Mouse (Mus musculus): ENCODE measurements at regions not wholly inside any gene's neighbourhood (a gene's known extent, or its start where the extent isn't known, plus 50 kb on each side); places are given as distances from the start of the nearest gene placed in this dataset.
"Not testable (repeated sequence)": the region's sequence is repeated elsewhere in the genome, so short reads cannot be mapped to it uniquely, and the experiment has no call there.

DNA sequence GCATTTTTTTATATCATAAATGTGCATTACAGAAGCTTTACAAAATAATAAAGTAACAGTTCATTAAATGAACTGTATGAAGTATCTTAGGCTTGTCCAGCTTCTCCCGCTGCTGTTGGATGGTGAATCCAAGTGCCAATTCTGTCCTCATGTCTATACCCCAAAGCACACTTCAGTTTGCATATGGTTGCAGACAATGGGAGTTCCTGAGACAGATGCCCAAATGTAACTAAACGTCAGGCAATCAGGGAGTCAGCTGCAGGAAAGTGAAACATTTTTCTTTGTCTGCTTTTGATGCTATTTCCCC lies 859.4 kb upstream of the Mms22l start:
- Histone ChIP-seq H3K4me1 (peaks cover 13% of the 10 kb centered on the region), H3K4me3 (no peak overlapping the region), H3K4me2 (replicated peaks) (no peak overlapping the region), H3K27me3 (no peaks in the 10 kb centered on the region), H3K9me3 (no peaks in the 10 kb centered on the region), H3K27ac (replicated peaks) (peak overlapping the region; percentile 87), H3K9ac (replicated peaks) (no peak overlapping the region), H3K36me3 (no peaks in the 10 kb centered on the region)
- 26% methylated on average over 2 of the region's 2 CpGs for WGBS
- ATAC-seq (replicated peaks) = peak; percentile 59

GRCm38 (mm10) chr4:23656671-23657070 lies 839.6 kb upstream of the Mms22l start:
- H3K4me1 ChIP-seq; H3K9me3 ChIP-seq; H3K27ac ChIP-seq (replicated peaks); ATAC-seq (replicated peaks); H3K9ac ChIP-seq (replicated peaks); H3K4me3 ChIP-seq; H3K4me2 ChIP-seq (replicated peaks); H3K27me3 ChIP-seq; H3K36me3 ChIP-seq: not testable (repeated sequence)
- WGBS = 78% methylated on average over 5 of the region's 5 CpGs

DNA sequence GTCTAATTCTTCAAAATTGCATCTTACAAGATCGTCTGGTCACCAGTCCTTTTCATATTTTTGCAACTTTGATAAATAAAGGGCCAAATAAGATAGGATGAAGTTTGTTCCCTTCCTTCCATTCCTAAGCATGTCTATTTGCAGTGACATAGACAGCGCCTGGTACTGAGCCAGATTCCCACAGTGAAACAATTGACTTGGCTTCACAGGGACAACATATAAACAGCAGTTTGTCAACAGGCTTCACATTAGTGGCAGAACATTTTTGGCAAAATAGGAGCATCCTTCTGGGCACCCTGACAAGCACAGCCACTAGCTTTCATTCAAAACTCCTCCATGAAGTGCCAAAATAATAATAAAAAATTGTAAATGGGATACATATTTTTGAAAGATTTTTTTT lies 827.4 kb upstream of the Mms22l start:
- no peaks in the 10 kb centered on the region for H3K27me3 ChIP-seq
- no peaks in the 10 kb centered on the region for H3K9me3 ChIP-seq
- no peaks in the 10 kb centered on the region for H3K36me3 ChIP-seq
- no peak overlapping the region for H3K9ac ChIP-seq (replicated peaks)
- no peak overlapping the region for H3K27ac ChIP-seq (replicated peaks)
- H3K4me2 ChIP-seq (replicated peaks) = no peak overlapping the region
- H3K4me3 ChIP-seq = no peak overlapping the region
- 87% methylated on average over 2 of the region's 2 CpGs for WGBS
- no peak for ATAC-seq (replicated peaks)
- no peaks in the 10 kb centered on the region for H3K4me1 ChIP-seq

DNA sequence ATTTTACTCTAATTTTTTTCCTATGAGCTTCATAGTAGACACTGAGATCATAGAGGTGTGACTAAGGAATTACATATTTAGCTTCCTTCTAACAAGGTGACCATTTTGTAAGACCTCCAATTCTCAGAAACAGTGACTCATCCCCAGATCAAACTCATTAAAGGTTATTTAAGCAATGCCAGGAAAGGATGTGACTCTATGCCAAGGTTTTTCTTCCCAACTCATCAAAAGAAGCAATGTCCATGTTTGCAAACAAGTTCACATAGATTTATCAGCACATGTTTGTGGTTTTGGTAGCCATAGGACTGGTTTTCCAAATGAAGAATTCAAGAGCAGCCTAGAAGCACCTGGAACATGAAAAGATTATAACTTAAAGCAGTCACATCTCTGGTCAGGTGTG lies 792.6 kb upstream of the Mms22l start:
- H3K27ac ChIP-seq (replicated peaks) = no peak overlapping the region
- H3K36me3 ChIP-seq = no peaks in the 10 kb centered on the region
- no peak overlapping the region for H3K4me2 ChIP-seq (replicated peaks)
- no peaks in the 10 kb centered on the region for H3K4me1 ChIP-seq
- no peak for ATAC-seq (replicated peaks)
- H3K27me3 ChIP-seq = no peaks in the 10 kb centered on the region
- H3K4me3 ChIP-seq = no peak overlapping the region
- no peaks in the 10 kb centered on the region for H3K9me3 ChIP-seq
- no peak overlapping the region for H3K9ac ChIP-seq (replicated peaks)

GRCm38 (mm10) chr4:23710716-23711115 lies 785.5 kb upstream of the Mms22l start:
- Histone ChIP-seq H3K36me3 (no peaks in the 10 kb centered on the region), H3K9me3 (no peaks in the 10 kb centered on the region), H3K4me3 (no peak overlapping the region), H3K27me3 (no peaks in the 10 kb centered on the region), H3K9ac (replicated peaks) (no peak overlapping the region), H3K4me1 (no peaks in the 10 kb centered on the region), H3K4me2 (replicated peaks) (no peak overlapping the region), H3K27ac (replicated peaks) (no peak overlapping the region)
- WGBS = 91% methylated on average over 2 of the region's 2 CpGs
- no peak for ATAC-seq (replicated peaks)

DNA sequence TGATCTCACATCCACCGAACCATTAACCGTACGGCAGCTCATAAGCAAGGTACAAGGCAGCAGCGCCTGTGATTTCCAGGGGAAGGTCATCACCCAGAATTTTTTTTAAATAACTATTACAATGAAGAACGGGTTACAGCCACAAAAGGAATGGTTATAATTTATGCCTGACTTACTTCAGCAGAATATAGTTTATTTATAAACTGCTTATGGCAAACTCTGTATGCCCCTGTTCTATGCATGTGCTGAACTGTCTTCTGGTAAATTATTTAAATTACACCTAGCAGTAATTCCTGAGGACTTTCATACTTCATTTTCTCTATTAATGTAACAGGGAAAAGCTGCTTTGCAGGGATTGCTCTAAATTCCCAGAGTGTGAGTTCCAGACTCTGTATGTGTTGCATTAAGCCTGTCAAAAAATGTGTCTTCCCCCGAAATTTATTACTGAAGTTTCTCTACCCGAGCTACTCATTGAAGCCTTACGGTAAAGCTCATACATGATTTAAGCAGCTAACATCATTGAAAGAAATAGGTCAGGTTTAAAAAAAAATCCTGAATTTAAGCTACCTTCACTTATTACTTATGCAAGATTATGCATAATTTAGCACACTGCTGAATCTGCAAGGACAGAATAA lies 782.4 kb upstream of the Mms22l start:
- no peak for ATAC-seq (replicated peaks)
- 89% methylated on average over 8 of the region's 8 CpGs for WGBS
- no peak overlapping the region for H3K9ac ChIP-seq (replicated peaks)

GRCm38 (mm10) chr4:23727846-23728245 lies 768.4 kb upstream of the Mms22l start:
- H3K4me2 ChIP-seq (replicated peaks) = no peak overlapping the region
- 0 out of 2 replicates have a peak, but pooled peaks cover 10% of the 10 kb centered on the region for H3K4me1 ChIP-seq
- WGBS = 25% methylated on average over 2 of the region's 2 CpGs
- no peak for ATAC-seq (replicated peaks)
- no peak overlapping the region for H3K27ac ChIP-seq (replicated peaks)
- no peak overlapping the region for H3K4me3 ChIP-seq
- no peaks in the 10 kb centered on the region for H3K36me3 ChIP-seq
- H3K27me3 ChIP-seq = no peaks in the 10 kb centered on the region
- no peak overlapping the region for H3K9ac ChIP-seq (replicated peaks)
- H3K9me3 ChIP-seq = no peaks in the 10 kb centered on the region

More for the DNA sequence above, 782.4 kb upstream of the Mms22l start:
- H3K4me3 ChIP-seq = no peak overlapping the region
- no peaks in the 10 kb centered on the region for H3K9me3 ChIP-seq
- no peak overlapping the region for H3K27ac ChIP-seq (replicated peaks)
- no peak overlapping the region for H3K4me2 ChIP-seq (replicated peaks)
- no peaks in the 10 kb centered on the region for H3K4me1 ChIP-seq
- H3K27me3 ChIP-seq = no peaks in the 10 kb centered on the region
- no peaks in the 10 kb centered on the region for H3K36me3 ChIP-seq

- H3K9me3 ChIP-seq = no peaks in the 10 kb centered on the region
- H3K4me1 ChIP-seq = 0 out of 2 replicates have a peak, but pooled peaks cover 10% of the 10 kb centered on the region
- no peak overlapping the region for H3K9ac ChIP-seq (replicated peaks)
- ATAC-seq (replicated peaks) = no peak
- WGBS = 51% methylated on average over 4 of the region's 4 CpGs
- H3K27ac ChIP-seq (replicated peaks) = no peak overlapping the region
- H3K4me2 ChIP-seq (replicated peaks) = no peak overlapping the region
- H3K27me3 ChIP-seq = no peaks in the 10 kb centered on the region
- no peak overlapping the region for H3K4me3 ChIP-seq
- no peaks in the 10 kb centered on the region for H3K36me3 ChIP-seq
Measured at GRCm38 (mm10) chr4:23732471-23732870, 763.8 kb upstream of the Mms22l start.

DNA sequence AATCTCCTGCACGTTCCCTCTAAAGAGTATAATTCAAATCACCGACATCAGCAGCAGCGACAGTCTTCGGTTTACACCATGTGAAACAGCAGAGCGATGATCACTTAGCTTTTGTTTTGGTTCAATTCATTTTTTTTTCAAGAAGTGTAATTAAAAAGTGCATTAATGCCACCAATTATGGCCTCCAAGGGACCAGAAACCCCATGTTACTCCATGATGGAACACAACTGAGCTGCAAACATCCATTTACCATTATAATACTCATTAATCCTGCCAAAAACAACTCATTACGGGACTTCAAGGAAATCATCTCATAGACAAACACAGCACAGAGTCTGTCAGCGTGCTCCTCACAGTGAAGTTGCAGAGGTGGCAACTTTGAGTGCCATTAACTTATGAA lies 752.2 kb upstream of the Mms22l start:
- H3K4me1 ChIP-seq = peaks cover 5% of the 10 kb centered on the region
- ATAC-seq (replicated peaks) = no peak
- H3K27me3 ChIP-seq = no peaks in the 10 kb centered on the region
- no peaks in the 10 kb centered on the region for H3K36me3 ChIP-seq
- 31% methylated on average over 7 of the region's 7 CpGs for WGBS
- H3K4me2 ChIP-seq (replicated peaks) = no peak overlapping the region
- no peak overlapping the region for H3K4me3 ChIP-seq
- no peak overlapping the region for H3K27ac ChIP-seq (replicated peaks)
- H3K9ac ChIP-seq (replicated peaks) = no peak overlapping the region
- H3K9me3 ChIP-seq = no peaks in the 10 kb centered on the region

DNA sequence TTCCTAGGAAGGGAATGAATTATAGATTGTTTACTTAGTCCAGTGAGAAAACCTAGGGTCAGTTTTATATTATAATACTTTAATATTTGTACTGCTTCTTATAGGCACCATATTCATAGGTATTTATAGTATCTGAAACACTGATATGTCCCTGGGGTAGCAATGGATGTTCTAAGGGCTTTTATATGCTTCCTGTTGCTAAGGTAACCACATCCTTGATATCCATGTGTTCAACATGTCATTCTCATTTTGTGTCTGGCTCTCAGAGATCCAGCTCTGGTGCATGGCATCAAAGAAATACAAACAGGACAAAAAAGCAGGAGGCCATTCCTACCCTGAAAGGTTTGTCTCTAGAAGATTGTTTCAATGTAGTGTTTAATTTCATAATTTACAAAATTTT lies 738.2 kb upstream of the Mms22l start:
- Histone ChIP-seq H3K9me3 (no peaks in the 10 kb centered on the region), H3K27ac (replicated peaks) (no peak overlapping the region), H3K36me3 (no peaks in the 10 kb centered on the region), H3K4me2 (replicated peaks) (no peak overlapping the region), H3K4me3 (no peak overlapping the region), H3K27me3 (no peaks in the 10 kb centered on the region), H3K4me1 (peaks cover 15% of the 10 kb centered on the region), H3K9ac (replicated peaks) (no peak overlapping the region)
- no peak for ATAC-seq (replicated peaks)

DNA sequence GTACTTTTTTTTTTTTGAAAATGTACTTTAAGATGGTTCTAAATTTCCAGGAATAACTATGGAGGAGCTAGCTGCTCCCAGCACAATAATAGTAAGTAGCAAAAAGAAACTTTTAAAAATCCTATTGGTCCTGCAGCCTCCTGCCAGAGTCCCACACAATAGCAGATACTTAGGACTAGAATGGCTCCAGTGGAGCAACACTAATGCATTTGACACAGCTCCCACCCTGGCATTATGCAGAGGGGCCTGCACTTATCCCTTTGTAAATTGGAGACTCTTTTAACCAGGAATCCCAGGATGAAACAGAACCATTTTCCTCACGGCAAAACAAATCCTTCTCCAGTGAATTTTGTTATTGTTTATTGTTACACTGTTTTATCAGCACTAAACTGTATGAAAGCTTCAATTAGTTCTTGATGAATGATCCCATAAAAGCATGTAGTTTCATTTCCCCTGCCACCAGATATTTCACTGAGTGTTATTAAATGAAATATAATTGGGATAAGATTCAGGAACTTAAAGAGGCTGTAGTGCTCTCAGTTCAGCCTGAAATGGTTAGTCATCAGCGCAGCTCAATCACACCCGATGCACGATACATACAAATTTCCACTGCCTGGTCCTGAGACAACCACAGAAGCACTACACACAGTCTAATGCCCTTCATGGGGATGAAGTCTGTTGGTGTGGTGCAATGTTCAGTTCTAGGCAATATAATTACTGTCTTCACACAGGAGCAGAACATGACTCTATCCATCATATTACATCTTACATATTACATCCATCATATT lies 708.6 kb upstream of the Mms22l start:
- Histone ChIP-seq H3K4me1 (peaks cover 12% of the 10 kb centered on the region), H3K27me3 (no peaks in the 10 kb centered on the region), H3K27ac (replicated peaks) (peak overlapping the region; percentile 40; the same call in 1 of the 2 replicates), H3K4me2 (replicated peaks) (no peak overlapping the region), H3K4me3 (no peak overlapping the region), H3K36me3 (no peaks in the 10 kb centered on the region), H3K9me3 (no peaks in the 10 kb centered on the region), H3K9ac (replicated peaks) (no peak overlapping the region)
- 11% methylated on average over 4 of the region's 4 CpGs for WGBS
- ATAC-seq (replicated peaks) = peak; percentile 95

DNA sequence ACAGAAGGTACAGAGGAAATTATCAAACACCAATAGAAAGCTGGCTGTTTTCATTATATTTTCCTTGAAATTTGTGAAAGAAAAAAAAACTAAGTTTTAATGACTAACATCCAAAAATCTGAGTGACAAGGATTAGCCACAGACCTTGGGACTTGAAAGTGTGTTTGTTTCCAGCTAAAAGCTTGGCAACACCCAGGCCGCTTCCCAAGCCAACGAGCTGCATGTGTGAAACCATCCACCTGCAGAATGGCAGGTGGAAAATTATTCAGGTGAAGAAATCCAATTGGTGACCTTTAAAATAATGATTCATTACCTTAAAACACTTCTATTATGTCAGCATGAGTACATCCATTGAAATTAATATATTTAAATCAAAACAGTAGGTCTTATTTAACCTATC lies 672.7 kb upstream of the Mms22l start:
- ATAC-seq (replicated peaks) = no peak
- no peaks in the 10 kb centered on the region for H3K9me3 ChIP-seq
- H3K27me3 ChIP-seq = no peaks in the 10 kb centered on the region
- 53% methylated on average over 2 of the region's 2 CpGs for WGBS
- H3K4me2 ChIP-seq (replicated peaks) = no peak overlapping the region
- H3K9ac ChIP-seq (replicated peaks) = no peak overlapping the region
- no peak overlapping the region for H3K4me3 ChIP-seq
- H3K27ac ChIP-seq (replicated peaks) = no peak overlapping the region
- peaks cover 11% of the 10 kb centered on the region; the same call in 1 of the 2 replicates for H3K4me1 ChIP-seq
- H3K36me3 ChIP-seq = no peaks in the 10 kb centered on the region

GRCm38 (mm10) chr4:23826885-23827284 lies 669.4 kb upstream of the Mms22l start:
- H3K4me1 ChIP-seq = peaks cover 20% of the 10 kb centered on the region
- no peaks in the 10 kb centered on the region for H3K36me3 ChIP-seq
- H3K4me2 ChIP-seq (replicated peaks) = no peak overlapping the region
- H3K27me3 ChIP-seq = no peaks in the 10 kb centered on the region
- H3K9ac ChIP-seq (replicated peaks) = no peak overlapping the region
- peak; percentile 79 for ATAC-seq (replicated peaks)
- H3K4me3 ChIP-seq = no peak overlapping the region
- 0% methylated on average over 2 of the region's 2 CpGs for WGBS
- H3K27ac ChIP-seq (replicated peaks) = peak overlapping the region; percentile 69
- no peaks in the 10 kb centered on the region for H3K9me3 ChIP-seq
